Mouse (Mus musculus): ENCODE results near the gene Mapk14. TPM values are rescaled to one million over a fixed set of nuclear protein-coding genes. Genes with fewer than 3 reads are reported as not detected.
"Not testable (repeated sequence)": the region's sequence is repeated elsewhere in the genome, so short reads cannot be mapped to it uniquely, and the experiment has no call there.

Mapk14 gene
- total RNA-seq, 4 experiments from 2014 or later = 71.5 to 83.8 (median 77.1) TPM

DNA sequence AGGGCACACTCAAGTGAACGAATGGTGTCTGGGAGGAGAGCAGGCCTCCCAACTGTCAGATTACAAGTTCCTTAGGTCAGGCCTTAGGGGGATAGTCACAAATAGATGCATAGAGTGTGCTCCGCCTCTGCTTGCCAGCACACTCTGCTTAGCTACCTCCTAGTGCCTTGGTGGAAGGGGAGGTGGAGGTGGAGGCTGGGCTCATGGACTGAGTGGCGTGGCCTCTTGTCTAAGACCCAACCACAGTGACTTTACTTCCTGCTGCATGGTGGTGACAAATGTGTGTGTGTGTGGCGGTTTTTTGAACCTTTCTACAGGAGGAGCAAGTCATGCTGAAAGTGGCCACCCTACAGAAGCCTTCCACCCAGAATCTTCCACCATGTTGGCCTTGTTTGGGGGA, 45.4 kb downstream of the Mapk14 start:
- DNase-seq (ENCODE audit: low spot score in 2 of 2) = no peak

DNA sequence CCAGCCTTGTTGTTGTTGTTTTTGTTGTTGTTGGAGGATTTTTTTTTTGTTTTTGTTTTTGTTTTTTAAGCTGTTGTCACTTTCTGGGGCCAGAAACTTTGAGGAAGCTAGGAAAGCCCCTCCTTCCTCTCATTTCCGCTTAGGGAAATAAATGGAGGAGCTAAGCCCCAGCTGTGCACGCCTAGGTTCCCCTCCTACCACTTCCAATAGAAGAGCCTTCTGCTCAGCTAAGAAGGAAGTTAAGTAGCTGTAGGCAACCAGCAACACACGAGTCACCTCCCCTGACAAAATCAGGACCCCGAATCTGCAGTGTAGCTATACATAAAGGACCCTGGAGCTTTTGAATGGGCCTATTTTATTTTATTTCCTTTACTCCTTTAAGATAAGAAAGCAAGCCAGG, 46.8 kb downstream of the Mapk14 start:
- DNase-seq (ENCODE audit: low spot score in 2 of 2) = no peak

DNA sequence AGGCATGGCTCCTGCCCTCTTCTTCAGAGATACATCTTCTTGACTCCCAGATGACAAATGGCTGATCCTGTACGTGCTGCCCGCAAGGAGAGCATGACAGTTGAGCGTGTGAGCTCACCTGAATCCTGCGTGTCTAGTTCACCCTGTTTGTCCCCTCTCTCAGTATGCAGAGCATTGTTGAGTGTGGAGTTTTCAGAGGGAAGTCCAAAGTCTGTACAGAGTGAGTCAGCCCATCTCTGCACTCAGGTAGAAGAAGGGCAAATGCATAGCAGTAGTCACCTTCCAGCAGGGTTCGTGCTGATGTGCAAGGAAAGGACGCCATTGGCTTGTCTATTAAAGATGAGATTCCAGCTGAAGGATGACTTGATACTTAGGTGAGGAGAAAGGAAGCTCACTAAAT, 48.1 kb downstream of the Mapk14 start:
- no peak for DNase-seq (ENCODE audit: low spot score in 2 of 2)

DNA sequence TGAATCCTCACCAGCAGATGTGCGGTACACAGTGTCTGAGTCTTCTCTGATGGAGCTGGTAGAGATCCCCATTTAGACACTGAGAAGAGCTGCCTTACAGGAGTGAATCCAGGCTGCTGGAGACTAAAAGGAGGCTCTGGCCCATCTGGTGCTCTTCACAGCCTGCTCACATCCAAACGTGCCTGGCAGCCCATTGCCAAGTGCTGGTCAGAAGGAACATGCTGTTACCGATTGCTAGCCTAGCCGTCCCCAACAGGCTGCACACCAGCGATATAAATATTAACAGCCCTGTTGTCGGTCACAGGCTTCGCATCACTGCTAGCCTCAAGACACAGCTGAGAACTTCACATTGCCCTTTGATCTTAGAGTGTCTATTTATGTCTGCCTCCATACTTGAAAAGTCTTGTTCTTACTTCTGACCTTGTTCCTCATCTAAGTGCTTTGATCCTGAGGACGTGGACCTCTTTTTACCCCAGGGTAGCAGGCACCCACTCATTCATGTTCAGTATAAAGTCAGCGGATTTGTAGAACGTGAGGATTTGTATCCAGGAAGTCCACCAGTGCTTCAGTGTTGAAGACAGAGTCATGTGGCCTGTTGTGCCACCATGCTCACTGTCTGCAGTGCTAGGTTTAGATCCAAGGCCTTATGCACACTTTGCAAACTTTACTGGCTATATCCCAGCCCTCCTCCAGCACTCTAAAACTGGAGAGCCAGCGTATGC, 52.2 kb downstream of the Mapk14 start:
- peak; percentile 54 to 71 for DNase-seq (ENCODE audit: low spot score in 2 of 2)

DNA sequence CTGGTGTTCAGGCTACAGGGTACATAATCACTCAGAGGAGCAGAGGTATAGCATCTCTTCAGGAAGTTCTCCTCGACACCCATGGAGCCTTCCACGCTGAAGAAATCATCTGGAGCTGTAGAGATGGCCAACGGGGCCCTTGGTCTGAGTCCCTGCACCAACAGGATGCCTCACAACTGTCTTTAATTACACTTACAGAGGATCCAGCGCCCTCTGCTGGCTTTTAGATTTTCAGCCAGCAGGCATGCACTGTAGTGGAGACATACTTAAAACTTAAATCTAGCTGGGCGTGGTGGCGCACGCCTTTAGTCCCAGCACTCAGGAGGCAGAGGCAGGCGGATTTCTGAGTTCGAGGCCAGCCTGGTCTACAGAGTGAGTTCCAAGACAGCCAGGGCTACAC, 52.8 kb downstream of the Mapk14 start:
- no peak for DNase-seq (ENCODE audit: low spot score in 2 of 2)

DNA sequence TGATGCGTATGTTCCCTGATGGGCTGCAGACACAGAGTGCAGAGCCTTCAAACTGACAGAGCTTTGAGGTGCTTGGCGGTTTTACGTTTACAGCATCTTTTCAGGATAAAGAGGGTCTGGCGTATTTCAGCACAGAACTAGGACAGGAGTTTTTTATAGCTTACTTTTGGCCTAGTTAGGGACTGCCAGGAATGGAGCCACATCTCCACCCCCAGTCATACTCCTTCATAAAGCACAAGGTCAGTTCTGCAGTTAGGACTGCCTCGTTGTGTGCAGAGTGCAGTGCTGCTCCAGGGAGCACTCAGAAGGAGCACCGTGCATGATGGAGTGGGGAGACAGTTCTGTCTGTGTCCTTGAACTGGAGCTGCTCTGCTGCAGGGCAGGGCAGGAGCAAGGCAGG, 54.6 kb downstream of the Mapk14 start:
- no peak for DNase-seq (ENCODE audit: low spot score in 2 of 2)

DNA sequence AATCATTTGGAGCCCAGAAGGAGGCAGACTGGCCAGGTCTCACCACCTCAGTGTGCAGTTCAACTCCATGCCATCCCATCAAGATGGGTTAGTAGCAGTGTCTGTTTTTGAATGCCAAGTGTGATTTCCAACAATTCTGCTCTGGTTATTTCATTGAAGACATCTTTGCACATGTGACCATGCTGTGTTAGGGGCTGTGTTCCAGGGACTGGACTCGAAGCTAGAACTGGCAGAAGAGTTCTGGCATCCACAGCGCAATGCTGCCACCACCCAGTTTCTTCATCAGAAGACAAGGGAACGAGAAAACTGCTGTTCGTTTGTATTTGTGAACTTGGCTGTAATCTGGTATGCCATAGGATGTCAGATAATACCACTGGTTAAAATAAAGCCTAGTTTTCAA, 56.9 kb downstream of the Mapk14 start:
- DNase-seq (ENCODE audit: low spot score in 2 of 2) = no peak

DNA sequence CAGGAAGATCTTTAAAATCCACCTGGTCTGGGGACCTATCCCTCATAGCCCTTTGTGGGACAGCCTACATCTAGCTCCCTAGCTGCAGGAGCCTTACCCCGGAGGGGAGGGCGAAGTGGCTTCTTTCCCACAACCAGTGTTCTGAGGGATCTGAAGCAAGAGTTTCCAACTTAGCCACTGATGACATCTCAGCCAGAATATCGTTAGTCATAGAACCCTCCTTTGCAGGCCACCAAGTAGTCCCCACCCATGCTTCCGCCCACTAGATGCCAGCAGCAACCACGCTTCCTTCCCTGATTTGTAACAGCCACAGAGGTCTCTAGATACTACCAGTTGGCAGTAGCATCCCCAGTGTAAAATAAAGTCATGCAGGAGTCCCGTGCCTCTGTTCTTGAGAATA, 59.5 kb downstream of the Mapk14 start:
- DNase-seq (ENCODE audit: low spot score in 2 of 2) = no peak

DNA sequence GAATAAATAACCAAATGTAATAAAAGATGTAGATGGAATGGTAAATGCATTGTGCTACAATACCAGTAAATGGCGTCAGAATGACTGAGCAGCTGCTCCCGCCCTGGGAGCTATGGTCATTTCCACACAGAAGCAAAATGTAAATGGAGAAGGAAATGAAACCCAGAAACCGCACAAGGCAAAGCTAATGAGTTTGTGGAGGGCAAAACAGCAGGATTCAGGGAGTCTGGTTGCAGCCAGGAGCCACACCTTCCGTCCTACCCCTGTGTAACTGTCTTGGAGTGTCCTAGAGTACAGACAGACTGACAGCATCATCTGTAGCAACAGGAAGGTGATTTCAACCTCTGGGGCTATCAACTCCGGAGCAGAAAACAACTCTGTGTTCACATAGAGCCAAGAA, 65.3 kb downstream of the Mapk14 start:
- no peak for DNase-seq (ENCODE audit: low spot score in 2 of 2)

- DNase-seq (ENCODE audit: low spot score in 2 of 2) = no peak
These were observed 66.3 kb downstream of the Mapk14 start for GRCm38 (mm10) chr17:28757470-28757869.

- no peak for DNase-seq (ENCODE audit: low spot score in 2 of 2)
These were observed 69.7 kb downstream of the Mapk14 start for GRCm38 (mm10) chr17:28760736-28761312.

DNA sequence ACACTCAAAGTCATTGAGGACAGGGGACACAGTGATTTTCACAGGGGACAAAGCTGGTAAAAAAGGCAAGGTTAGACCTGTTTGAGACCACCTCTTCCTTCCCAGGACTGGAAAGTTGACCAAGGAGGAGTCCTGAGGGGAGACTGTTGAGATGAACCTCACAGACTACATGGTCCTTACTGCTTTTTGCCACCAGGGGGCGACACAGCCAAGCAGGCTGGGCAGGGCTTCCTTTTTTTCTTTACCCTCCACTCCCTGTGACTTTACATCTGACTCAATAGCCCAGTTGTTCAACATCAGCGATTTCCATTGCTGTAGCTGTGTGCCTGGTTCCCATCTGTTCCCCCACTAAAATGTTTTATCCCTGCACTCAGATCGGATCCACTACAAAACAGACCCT, 70.7 kb downstream of the Mapk14 start:
- peak; percentile 36 to 77 for DNase-seq (ENCODE audit: low spot score in 2 of 2)

- DNase-seq (ENCODE audit: low spot score in 2 of 2) = no peak
These were observed 75.1 kb downstream of the Mapk14 start for GRCm38 (mm10) chr17:28766203-28766602.

GRCm38 (mm10) chr17:28766781-28767515, 75.8 kb downstream of the Mapk14 start:
- no peak for DNase-seq (ENCODE audit: low spot score in 2 of 2)

DNA sequence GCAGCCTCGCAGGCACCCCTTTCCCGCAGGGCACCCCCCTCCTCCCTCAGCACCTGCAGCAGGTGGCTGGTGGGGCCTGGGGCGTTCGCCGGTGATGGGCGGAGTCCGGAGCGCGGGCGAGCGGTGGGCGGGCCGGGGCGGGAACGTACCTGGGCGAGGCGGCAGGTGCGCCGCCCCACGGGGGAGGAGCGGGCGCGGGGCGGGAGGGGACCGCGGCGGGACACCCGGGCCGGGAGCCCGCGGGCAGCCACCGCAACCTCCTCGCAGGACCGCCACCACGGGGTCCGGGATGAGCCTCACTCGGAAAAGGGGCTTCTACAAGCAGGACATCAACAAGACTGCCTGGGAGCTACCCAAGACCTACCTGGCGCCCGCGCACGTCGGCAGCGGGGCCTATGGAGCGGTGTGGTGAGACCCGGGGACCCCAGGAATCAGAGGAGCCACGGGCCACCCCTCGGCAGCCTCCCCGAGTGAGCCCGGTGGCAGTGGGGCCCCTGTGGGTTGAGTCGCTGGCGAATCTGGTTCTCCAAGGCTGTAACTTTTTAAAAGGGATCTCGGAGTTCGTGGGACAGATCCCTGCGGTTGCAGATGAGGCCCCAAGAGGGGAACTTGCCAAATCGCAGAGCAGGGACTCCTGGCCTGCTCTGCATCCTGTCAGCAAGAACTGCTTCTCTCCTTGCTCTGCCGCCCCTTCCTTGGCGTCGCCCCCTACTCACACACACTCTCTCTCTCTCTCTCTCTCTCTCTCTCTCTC, 78.2 kb downstream of the Mapk14 start, which contains the start of gene Mapk13:
Mapk13 (plus strand) TSS at position 177 of the 754 bp plus-strand sequence.
- DNase-seq (ENCODE audit: low spot score in 2 of 2) = no peak

GRCm38 (mm10) chr17:28769875-28770421, 78.8 kb downstream of the Mapk14 start:
- DNase-seq (ENCODE audit: low spot score in 2 of 2) = no peak

DNA sequence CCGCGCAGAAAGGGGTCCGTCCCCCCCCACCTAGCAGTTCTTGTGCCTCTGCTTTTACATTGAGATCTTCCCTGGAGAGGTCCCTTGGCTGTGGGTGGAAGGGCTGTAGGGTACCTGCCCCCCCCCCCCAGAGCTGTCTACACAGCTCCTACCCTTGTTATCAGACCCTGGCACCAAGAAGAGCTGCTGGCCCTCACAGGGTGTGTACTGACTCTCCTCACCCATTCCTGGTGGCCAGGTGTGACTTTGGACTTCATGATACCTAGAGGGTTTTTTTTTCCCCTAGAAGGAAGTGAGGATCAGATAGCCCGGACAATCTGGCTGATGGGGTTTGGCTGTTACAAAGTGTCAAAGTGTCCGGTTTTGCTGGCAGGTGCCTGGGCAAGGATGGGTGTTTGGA, 80.2 kb downstream of the Mapk14 start:
- DNase-seq (ENCODE audit: low spot score in 2 of 2) = no peak

DNA sequence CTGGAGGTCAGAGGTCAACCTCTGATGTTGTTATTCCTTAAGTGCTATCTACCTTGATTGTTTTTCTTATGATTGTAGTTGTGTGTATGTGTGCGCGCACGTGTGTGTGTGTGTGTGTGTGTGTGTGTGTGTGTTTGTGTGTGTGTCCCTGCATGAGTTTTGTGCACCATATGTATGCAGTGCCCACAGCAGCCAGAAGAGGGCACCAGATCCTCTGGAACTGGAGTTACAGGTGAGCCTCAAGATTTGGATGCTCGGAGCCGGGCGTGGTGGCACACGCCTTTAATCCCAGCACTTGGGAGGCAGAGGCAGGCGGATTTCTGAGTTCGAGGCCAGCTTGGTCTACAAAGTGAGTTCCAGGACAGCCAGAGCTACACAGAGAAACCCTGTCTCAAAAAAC, 83.2 kb downstream of the Mapk14 start:
- not testable (repeated sequence) for DNase-seq (ENCODE audit: low spot score in 2 of 2)

GRCm38 (mm10) chr17:28775161-28775560, 84.0 kb downstream of the Mapk14 start:
- DNase-seq (ENCODE audit: low spot score in 2 of 2) = no peak

- no peak for DNase-seq (ENCODE audit: low spot score in 2 of 2)
These were observed 85.7 kb downstream of the Mapk14 start for GRCm38 (mm10) chr17:28776817-28777216.

DNA sequence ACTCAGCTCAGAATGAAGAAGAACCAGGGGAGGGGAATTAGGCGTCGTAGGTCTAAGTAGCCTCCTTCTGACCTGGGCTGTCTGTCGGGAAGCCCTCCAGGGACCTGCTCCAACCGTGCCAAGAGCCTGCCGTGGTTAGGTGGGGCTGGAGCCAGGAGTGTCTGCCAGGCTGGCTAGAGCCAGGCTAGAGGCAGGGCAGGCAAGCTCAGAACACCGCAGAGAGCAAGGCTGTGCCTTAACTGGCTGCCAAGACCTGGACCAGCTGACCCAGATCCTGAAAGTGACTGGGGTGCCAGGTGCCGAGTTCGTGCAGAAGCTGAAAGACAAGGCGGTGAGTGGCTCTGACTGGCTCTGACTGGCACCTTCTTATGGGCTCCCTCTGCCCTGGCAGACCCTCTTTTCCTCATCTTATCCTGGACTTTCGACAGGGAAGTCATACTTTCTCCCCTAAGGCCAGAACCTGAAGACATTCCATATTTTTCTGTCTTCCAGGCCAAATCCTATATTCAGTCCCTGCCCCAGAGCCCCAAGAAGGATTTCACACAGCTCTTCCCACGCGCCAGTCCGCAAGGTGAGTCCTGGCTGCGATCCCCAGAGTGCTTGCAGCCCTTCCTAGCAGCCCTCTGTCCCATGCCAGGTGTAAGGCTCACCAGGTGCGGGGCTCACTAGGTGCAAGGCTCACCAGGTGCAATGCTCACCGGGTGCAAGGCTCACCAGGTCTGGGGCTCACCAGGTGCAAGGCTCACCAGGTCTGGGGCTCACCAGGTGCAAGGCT, 86.3 kb downstream of the Mapk14 start:
- peak; percentile 25 to 29 for DNase-seq (ENCODE audit: low spot score in 2 of 2)
